Mouse (Mus musculus): ENCODE data around the gene Enpp1. TPM values are rescaled to one million over a fixed set of nuclear protein-coding genes. Genes with fewer than 3 reads are reported as not detected.
A peak's percentile ranks its signal among the peaks of the same experiment; 100 is the strongest.

Gene Enpp1
- polyA plus RNA-seq, 1 experiment from 2014 or later: 2.1 TPM

- 51% methylated on average over 3 of the region's 3 CpGs for WGBS (ENCODE audit: insufficient replicate concordance)
- no peaks in the 10 kb centered on the region for H3K4me1 ChIP-seq
- no peak overlapping the region for H3K27ac ChIP-seq
- H3K9ac ChIP-seq: no peak overlapping the region
- H3K4me2 ChIP-seq: no peak overlapping the region
- H3K36me3 ChIP-seq: no peaks in the 10 kb centered on the region
- no peaks in the 10 kb centered on the region for H3K9me3 ChIP-seq (replicated peaks)
- no peaks in the 10 kb centered on the region for H3K27me3 ChIP-seq (replicated peaks)
- ATAC-seq: no peak
- no peak overlapping the region for H3K4me3 ChIP-seq
These were observed 102.8 kb downstream of the Enpp1 start for GRCm38 (mm10) chr10:24609146-24609545.

GRCm38 (mm10) chr10:24603727-24604126 is 108.2 kb downstream of the Enpp1 start:
- no peaks in the 10 kb centered on the region for H3K4me1 ChIP-seq
- 0 out of 2 replicates have a peak, but pooled peaks cover 3% of the 10 kb centered on the region for H3K9me3 ChIP-seq (replicated peaks)
- no peak overlapping the region for H3K4me2 ChIP-seq
- no peak overlapping the region for H3K27ac ChIP-seq
- no peak overlapping the region for H3K9ac ChIP-seq
- no peak for ATAC-seq
- no peak overlapping the region for H3K4me3 ChIP-seq
- no peaks in the 10 kb centered on the region for H3K36me3 ChIP-seq
- no peaks in the 10 kb centered on the region for H3K27me3 ChIP-seq (replicated peaks)

GRCm38 (mm10) chr10:24603035-24603434 is 108.9 kb downstream of the Enpp1 start:
- no peak overlapping the region for H3K9ac ChIP-seq
- no peak for ATAC-seq
- H3K4me1 ChIP-seq: no peaks in the 10 kb centered on the region
- 74% methylated on average over 2 of the region's 2 CpGs for WGBS (ENCODE audit: insufficient replicate concordance)
- no peak overlapping the region for H3K4me2 ChIP-seq
- no peak overlapping the region for H3K4me3 ChIP-seq
- no peaks in the 10 kb centered on the region for H3K27me3 ChIP-seq (replicated peaks)
- no peak overlapping the region for H3K27ac ChIP-seq
- no peaks in the 10 kb centered on the region for H3K36me3 ChIP-seq
- 0 out of 2 replicates have a peak, but pooled peaks cover 3% of the 10 kb centered on the region for H3K9me3 ChIP-seq (replicated peaks)

- no peak overlapping the region for H3K4me3 ChIP-seq
- no peak overlapping the region for H3K9ac ChIP-seq
- peaks cover 30% of the 10 kb centered on the region for H3K27me3 ChIP-seq (replicated peaks)
- no peaks in the 10 kb centered on the region for H3K36me3 ChIP-seq
- H3K27ac ChIP-seq: no peak overlapping the region
- no peak for ATAC-seq
- 0 out of 2 replicates have a peak, but pooled peaks cover 3% of the 10 kb centered on the region for H3K9me3 ChIP-seq (replicated peaks)
- 0 out of 2 replicates have a peak, but pooled peaks cover 7% of the 10 kb centered on the region for H3K4me1 ChIP-seq
- 74% methylated on average over 5 of the region's 5 CpGs for WGBS (ENCODE audit: insufficient replicate concordance)
- H3K4me2 ChIP-seq: no peak overlapping the region
These were observed 112.2 kb downstream of the Enpp1 start for GRCm38 (mm10) chr10:24599802-24600201.

GRCm38 (mm10) chr10:24598693-24599092 is 113.3 kb downstream of the Enpp1 start:
- WGBS (ENCODE audit: insufficient replicate concordance): 74% methylated on average over 6 of the region's 6 CpGs
- H3K4me3 ChIP-seq: no peak overlapping the region
- no peak overlapping the region for H3K27ac ChIP-seq
- peaks cover 41% of the 10 kb centered on the region for H3K27me3 ChIP-seq (replicated peaks)
- no peak for ATAC-seq
- no peak overlapping the region for H3K9ac ChIP-seq
- no peak overlapping the region for H3K4me2 ChIP-seq
- H3K36me3 ChIP-seq: no peaks in the 10 kb centered on the region
- H3K4me1 ChIP-seq: 0 out of 2 replicates have a peak, but pooled peaks cover 7% of the 10 kb centered on the region
- H3K9me3 ChIP-seq (replicated peaks): 0 out of 2 replicates have a peak, but pooled peaks cover 3% of the 10 kb centered on the region

- Histone ChIP-seq H3K9me3 (replicated peaks) (0 out of 2 replicates have a peak, but pooled peaks cover 3% of the 10 kb centered on the region), H3K4me1 (0 out of 2 replicates have a peak, but pooled peaks cover 7% of the 10 kb centered on the region), H3K27me3 (replicated peaks) (peaks cover 45% of the 10 kb centered on the region), H3K36me3 (no peaks in the 10 kb centered on the region), H3K27ac (no peak overlapping the region), H3K4me2 (no peak overlapping the region), H3K4me3 (no peak overlapping the region), H3K9ac (no peak overlapping the region)
- no peak for ATAC-seq
- WGBS (ENCODE audit: insufficient replicate concordance): 77% methylated on average over 4 of the region's 4 CpGs
These were observed 114.2 kb downstream of the Enpp1 start for GRCm38 (mm10) chr10:24597789-24598188.

GRCm38 (mm10) chr10:24596869-24597339 is 115.1 kb downstream of the Enpp1 start:
- H3K36me3 ChIP-seq: no peaks in the 10 kb centered on the region
- H3K27me3 ChIP-seq (replicated peaks): peaks cover 45% of the 10 kb centered on the region
- no peak for ATAC-seq
- H3K4me1 ChIP-seq: 0 out of 2 replicates have a peak, but pooled peaks cover 7% of the 10 kb centered on the region
- H3K4me2 ChIP-seq: no peak overlapping the region
- H3K27ac ChIP-seq: no peak overlapping the region
- no peak overlapping the region for H3K9ac ChIP-seq
- H3K4me3 ChIP-seq: no peak overlapping the region
- H3K9me3 ChIP-seq (replicated peaks): 0 out of 2 replicates have a peak, but pooled peaks cover 3% of the 10 kb centered on the region
- WGBS (ENCODE audit: insufficient replicate concordance): 57% methylated on average over 7 of the region's 7 CpGs

GRCm38 (mm10) chr10:24596003-24596868 is 115.7 kb downstream of the Enpp1 start:
- Histone ChIP-seq H3K27ac (no peak overlapping the region), H3K4me1 (0 out of 2 replicates have a peak, but pooled peaks cover 7% of the 10 kb centered on the region), H3K9me3 (replicated peaks) (0 out of 2 replicates have a peak, but pooled peaks cover 1% of the 10 kb centered on the region), H3K4me3 (peak overlapping the region; percentile 48), H3K36me3 (no peaks in the 10 kb centered on the region), H3K9ac (no peak overlapping the region), H3K4me2 (peak overlapping the region; percentile 55), H3K27me3 (replicated peaks) (peaks cover 45% of the 10 kb centered on the region)
- no peak for ATAC-seq
- 28% methylated on average over 31 of the region's 31 CpGs for WGBS (ENCODE audit: insufficient replicate concordance)

GRCm38 (mm10) chr10:24595250-24596002 is 116.5 kb downstream of the Enpp1 start, which contains the start of gene Ccn2:
Ccn2 (plus strand) TSS chr10:24595442.
- no peaks in the 10 kb centered on the region for H3K36me3 ChIP-seq
- 2% methylated on average over 53 of the region's 53 CpGs for WGBS (ENCODE audit: insufficient replicate concordance)
- peak within 1 kb of the TSS; percentile 48 for H3K4me3 ChIP-seq
- H3K27ac ChIP-seq: no peak within 1 kb of the TSS
- no peaks in the 10 kb centered on the region for H3K9me3 ChIP-seq (replicated peaks)
- no peak within 1 kb of the TSS for H3K9ac ChIP-seq
- peaks cover 45% of the 10 kb centered on the region for H3K27me3 ChIP-seq (replicated peaks)
- H3K4me2 ChIP-seq: peak within 1 kb of the TSS; percentile 55
- peak; percentile 60 for ATAC-seq
- H3K4me1 ChIP-seq: 0 out of 2 replicates have a peak, but pooled peaks cover 7% of the 10 kb centered on the region

GRCm38 (mm10) chr10:24593556-24593955 is 118.4 kb downstream of the Enpp1 start:
- H3K4me1 ChIP-seq: 0 out of 2 replicates have a peak, but pooled peaks cover 7% of the 10 kb centered on the region
- no peak for ATAC-seq
- WGBS (ENCODE audit: insufficient replicate concordance): 70% methylated on average over 4 of the region's 4 CpGs
- peaks cover 45% of the 10 kb centered on the region for H3K27me3 ChIP-seq (replicated peaks)
- H3K4me2 ChIP-seq: no peak overlapping the region
- no peak overlapping the region for H3K27ac ChIP-seq
- H3K9ac ChIP-seq: no peak overlapping the region
- H3K4me3 ChIP-seq: no peak overlapping the region
- no peaks in the 10 kb centered on the region for H3K9me3 ChIP-seq (replicated peaks)
- no peaks in the 10 kb centered on the region for H3K36me3 ChIP-seq

- Histone ChIP-seq H3K9me3 (replicated peaks) (no peaks in the 10 kb centered on the region), H3K27ac (no peak overlapping the region), H3K4me3 (no peak overlapping the region), H3K9ac (no peak overlapping the region), H3K4me2 (no peak overlapping the region), H3K27me3 (replicated peaks) (peaks cover 45% of the 10 kb centered on the region), H3K4me1 (0 out of 2 replicates have a peak, but pooled peaks cover 7% of the 10 kb centered on the region), H3K36me3 (no peaks in the 10 kb centered on the region)
- 10% methylated on average over 7 of the region's 7 CpGs for WGBS (ENCODE audit: insufficient replicate concordance)
- ATAC-seq: no peak
These were observed 119.0 kb downstream of the Enpp1 start for GRCm38 (mm10) chr10:24592969-24593368.

Data from liver, embryonic 12.5 days (tissue).